Mouse (Mus musculus): Measurements from ENCODE around the gene Efnb1.
"Not testable (repeated sequence)": the region's sequence is repeated elsewhere in the genome, so short reads cannot be mapped to it uniquely, and the experiment has no call there.

Gene Efnb1

GRCm38 (mm10) chrX:99135523-99136258 lies at the start of gene Efnb1:
Gene Efnb1, plus strand, starts transcription at chrX:99136130.
- peak; percentile 86 for DNase-seq (ENCODE audit: low spot score)

DNA sequence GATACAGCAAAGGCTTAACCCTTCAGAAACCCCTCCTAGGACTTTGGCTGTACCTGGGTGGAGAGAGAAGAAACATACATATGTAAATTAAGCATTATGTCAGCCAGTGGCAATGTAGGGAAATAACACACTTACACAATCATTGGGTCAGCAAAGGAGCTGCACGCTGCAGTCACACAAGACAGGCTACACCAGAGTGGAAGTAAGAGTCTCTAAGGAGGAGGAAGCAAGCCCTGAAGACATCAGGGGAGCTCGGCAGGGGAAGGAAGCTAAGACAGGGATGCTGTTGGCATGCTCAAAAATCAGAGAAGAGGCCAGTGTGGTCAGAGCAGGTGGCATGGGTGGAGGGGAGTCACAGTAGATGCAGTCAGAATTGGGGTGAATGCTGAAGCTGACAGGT lies 43.2 kb upstream of the Efnb1 start:
- DNase-seq (ENCODE audit: low spot score): no peak

GRCm38 (mm10) chrX:99111088-99111724 lies 24.7 kb upstream of the Efnb1 start:
- DNase-seq (ENCODE audit: low spot score): not testable (repeated sequence)

- no peak for DNase-seq (ENCODE audit: low spot score)
These were observed 16.4 kb upstream of the Efnb1 start for GRCm38 (mm10) chrX:99119510-99119909.

DNA sequence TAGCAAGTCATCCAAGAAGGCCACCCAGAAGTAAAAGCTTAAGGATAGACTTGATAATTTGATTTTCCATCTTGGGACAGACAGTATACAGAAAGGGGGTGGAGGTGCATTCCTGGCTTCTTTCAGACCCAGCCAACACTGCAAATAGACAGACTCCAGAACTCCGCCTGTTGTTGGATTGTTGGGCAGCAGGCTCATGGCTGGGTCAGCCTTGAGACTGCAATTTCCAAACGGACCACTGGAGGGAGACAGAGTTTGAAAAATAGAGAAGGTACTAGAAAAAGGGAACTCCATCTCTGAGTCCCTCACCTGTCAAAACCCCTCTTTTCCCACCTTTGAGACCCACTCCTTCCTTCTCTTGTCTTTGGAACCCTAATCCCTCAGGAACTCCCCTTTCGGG lies 5.9 kb upstream of the Efnb1 start:
- peak; percentile 71 for DNase-seq (ENCODE audit: low spot score)

DNA sequence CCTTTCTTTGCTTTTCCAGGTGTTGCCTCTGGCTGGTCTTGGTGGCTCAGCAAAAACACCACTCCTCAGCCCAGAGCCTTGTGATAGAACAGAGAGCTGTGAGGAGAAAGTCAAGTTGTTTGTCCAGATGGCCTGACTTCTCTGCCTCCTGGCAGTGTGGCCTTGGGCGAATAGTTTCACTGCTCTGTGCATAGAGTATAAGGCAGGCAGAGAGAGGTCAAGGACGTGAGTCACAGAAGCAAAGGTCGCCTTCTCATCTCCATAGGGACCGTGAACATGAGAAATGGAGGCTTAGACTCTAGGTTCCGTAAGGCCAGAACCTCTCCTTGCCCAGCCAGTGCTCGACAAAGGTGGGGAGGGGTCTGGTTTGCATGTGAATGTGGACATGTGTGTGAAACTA lies 3.4 kb upstream of the Efnb1 start:
- DNase-seq (ENCODE audit: low spot score): no peak

DNA sequence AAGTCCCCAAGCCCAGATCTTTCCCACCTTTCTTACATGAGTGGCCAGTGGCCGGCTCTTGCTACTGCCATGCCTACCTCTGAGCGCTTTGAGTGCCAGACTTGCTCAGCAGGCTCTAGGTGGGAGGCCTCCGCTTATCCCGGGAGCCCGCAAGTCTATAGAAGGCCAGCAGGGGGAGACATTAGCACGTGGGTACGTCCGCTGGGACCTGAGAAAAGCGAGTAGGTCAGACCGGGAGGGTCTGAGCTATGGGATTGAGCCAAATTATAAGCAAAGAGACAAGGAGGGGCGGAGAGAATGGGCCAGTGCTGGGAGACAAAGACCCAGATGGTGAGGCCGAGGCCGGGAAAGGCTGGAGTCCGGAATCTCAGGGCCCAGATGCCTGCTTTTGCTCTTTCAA lies 1.0 kb upstream of the Efnb1 start:
- DNase-seq (ENCODE audit: low spot score): peak; percentile 82

DNA sequence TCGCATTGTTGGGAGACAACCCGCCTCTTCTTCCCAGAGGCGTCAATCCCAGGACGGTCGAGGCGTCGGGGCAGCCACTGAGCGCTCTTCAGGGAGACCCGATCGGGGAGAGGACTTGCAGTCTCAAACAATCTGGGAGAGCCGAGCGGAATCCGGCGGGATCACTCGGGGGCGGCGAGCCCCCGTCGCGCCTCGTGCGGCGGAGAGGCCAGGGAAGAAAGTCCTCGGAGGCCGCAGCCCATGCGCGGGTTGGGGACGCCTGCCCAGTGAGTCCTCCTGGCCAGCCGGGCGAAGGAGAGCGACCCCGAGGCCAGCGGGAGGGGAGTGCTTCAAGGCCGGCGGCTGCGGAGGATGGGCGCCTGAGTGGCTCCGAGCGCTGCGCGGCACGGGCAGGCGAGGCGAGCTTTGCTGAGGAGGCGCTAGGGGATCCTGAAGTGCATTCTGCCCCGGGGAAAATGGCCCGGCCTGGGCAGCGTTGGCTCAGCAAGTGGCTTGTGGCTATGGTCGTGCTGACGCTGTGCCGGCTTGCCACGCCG lies 569 bp downstream of the Efnb1 start:
- no peak for DNase-seq (ENCODE audit: low spot score)

- DNase-seq (ENCODE audit: low spot score): no peak
These were observed 1.4 kb downstream of the Efnb1 start for GRCm38 (mm10) chrX:99137143-99137870.

GRCm38 (mm10) chrX:99137928-99138740 lies 2.2 kb downstream of the Efnb1 start:
- DNase-seq (ENCODE audit: low spot score): no peak

GRCm38 (mm10) chrX:99141079-99141478 lies 5.1 kb downstream of the Efnb1 start:
- peak; percentile 38 for DNase-seq (ENCODE audit: low spot score)

DNA sequence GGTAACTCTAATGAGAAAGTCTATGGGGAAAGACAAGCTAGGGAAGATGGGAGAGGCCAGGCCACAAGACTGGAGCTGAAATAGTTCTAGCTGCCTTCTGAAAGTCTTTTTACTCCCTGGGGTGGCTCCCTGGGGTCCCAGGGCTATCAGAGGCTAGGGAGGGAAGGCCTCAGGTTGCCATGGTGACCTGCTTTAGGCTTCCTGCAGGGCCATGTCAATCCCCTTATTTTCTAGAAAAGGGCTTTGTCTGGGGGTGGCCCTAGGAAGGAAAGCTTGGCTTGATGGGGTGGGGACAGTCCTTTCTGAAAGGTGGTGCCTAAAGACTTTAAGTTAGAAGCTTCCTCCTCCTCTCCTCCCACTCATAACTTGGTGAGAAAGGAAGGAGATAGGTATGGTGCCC lies 6.0 kb downstream of the Efnb1 start:
- DNase-seq (ENCODE audit: low spot score): no peak

GRCm38 (mm10) chrX:99145561-99145960 lies 9.6 kb downstream of the Efnb1 start:
- DNase-seq (ENCODE audit: low spot score): no peak

DNA sequence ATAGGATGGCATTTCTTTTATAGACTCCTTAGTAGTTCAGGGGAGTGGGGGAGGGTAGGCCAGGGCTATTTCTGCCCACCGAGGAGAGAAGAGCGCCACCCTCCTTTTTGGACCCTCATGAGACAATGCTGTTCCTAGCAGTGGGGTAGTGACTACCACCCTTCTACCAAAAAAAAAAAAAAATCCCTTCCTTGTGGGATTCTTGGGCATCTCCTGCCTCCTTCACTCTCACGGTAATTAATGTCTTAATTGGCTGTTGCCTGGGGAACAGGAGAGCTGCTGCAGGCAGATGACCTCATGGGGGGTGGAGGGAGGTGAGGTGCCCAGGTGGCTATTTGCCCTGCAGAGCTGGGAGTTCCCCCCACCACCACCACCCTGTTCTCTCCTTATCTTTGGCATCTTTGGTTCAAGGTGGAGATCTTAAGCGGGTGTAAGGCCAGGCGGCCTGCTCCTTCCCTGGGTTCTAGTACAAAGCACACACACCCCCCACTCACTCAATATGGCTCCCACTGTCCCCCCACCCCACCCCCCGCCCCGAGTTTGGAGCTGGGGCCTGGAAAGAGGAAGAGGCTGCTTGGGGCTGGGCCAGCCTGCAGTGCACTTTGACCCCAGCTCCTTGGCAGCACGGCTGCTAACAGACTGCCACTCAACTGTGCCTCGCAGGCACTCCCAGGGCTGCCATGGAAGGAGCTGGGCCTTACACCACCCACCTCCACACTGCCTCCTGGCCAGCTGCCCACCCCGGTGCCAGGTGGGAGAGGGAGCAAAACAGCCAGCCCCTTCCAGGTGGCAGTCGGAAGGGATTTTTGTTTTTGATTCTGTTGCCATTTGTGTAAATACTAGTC lies 12.4 kb downstream of the Efnb1 start:
- DNase-seq (ENCODE audit: low spot score): no peak

GRCm38 (mm10) chrX:99149047-99149446 lies 13.1 kb downstream of the Efnb1 start:
- DNase-seq (ENCODE audit: low spot score): no peak

DNA sequence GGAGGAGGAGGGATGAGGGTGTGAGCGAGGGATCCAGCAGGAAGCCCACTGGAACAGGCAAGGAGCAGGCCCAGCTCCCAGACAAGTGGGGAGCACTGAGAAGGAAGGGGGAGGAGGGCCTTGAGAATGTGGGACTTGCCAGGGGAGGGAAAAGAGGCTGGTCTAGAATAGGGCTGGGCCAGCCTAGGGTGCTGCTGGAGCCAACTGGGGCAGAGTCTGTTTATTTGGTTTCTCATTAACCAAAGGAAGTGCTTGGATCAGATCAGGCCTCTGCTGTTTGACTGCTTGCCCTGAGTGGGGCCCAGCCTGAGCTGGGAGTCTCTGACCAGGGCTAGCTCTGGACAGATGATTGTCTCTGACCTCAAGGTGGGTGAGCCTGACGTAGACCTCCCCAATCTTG lies 14.0 kb downstream of the Efnb1 start:
- DNase-seq (ENCODE audit: low spot score): no peak

DNA sequence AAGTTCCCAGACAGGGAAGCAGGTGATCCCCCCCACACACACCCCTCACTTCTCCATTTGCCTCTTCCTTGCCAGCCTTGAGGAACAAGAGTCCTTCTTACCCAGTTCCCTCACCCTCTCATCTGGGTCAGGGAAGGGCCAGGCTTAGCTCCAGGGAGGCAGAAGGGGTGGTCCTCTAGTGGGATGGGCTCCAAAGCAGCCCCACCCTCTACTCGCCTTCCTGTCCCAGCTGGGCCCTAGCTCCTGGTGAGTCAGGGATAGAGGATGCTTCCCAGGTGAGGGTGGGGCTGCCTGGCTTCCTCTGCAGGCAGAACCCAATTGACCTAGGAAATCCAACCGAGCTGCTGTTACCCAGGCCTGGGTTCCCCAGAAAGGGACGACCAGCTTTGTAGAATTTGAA lies 14.8 kb downstream of the Efnb1 start:
- DNase-seq (ENCODE audit: low spot score): no peak

DNA sequence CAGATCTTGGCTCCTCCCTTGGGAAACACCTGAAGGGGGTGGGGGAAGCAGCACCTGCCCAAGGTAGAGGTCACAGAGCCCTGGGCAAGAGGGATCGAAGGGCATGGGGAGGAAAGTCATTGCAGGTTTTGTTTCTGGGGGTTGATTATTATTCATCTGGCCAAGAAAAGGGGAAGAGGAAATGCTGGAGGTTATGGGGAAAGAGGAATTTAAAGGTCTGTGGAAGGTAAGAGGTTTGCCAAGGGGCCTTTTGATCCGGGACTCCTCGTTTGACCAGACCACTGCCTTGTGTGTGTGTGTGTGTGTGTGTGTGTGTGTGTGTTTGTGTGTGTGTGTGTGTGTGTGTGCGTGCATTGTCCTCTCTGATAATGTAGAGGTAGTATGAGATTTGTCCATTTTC lies 15.5 kb downstream of the Efnb1 start:
- DNase-seq (ENCODE audit: low spot score): no peak

GRCm38 (mm10) chrX:99152141-99152540 lies 16.2 kb downstream of the Efnb1 start:
- no peak for DNase-seq (ENCODE audit: low spot score)

GRCm38 (mm10) chrX:99152566-99153265 lies 16.8 kb downstream of the Efnb1 start:
- DNase-seq (ENCODE audit: low spot score): no peak

Measured in layer of hippocampus, adult 11-12 months (tissue).